Mouse (Mus musculus) ES-Bruce4 (cell line): ENCODE measurements at regions not wholly inside any gene's neighbourhood (a gene's known extent, or its start where the extent isn't known, plus 50 kb on each side); places are given as distances from the start of the nearest gene placed in this dataset.
A peak's percentile ranks its signal among the peaks of the same experiment; 100 is the strongest.

Experiments used
- H3K27ac ChIP-seq: 2 replicates; pipeline ENCODE4 v1.5.1; 2012; ENCODE audit warnings: low read length, inconsistent platforms; ENCODE audit not compliant: insufficient read depth
- H3K27me3 ChIP-seq: 2 replicates; pipeline ENCODE4 v1.6.1; 2012; ENCODE audit warnings: mild to moderate bottlenecking, low read length, inconsistent platforms; ENCODE audit not compliant: control insufficient read depth, poor library complexity, insufficient read depth, severe bottlenecking
- H3K36me3 ChIP-seq: 2 replicates; pipeline ENCODE4 v1.6.1; 2012; ENCODE audit warnings: inconsistent platforms, mild to moderate bottlenecking, low read length, moderate library complexity; ENCODE audit not compliant: control insufficient read depth, poor library complexity, insufficient read depth, severe bottlenecking
- H3K4me1 ChIP-seq: one replicate; pipeline ENCODE4 v1.8.1; 2011; ENCODE audit warnings: low read length; ENCODE audit not compliant: control insufficient read depth, insufficient read depth
- H3K4me3 ChIP-seq: 2 replicates; pipeline ENCODE4 v1.5.1; 2011; ENCODE audit warnings: low read depth, mild to moderate bottlenecking, low read length
- H3K9ac ChIP-seq: 2 replicates; pipeline ENCODE4 v1.6.1; 2012; ENCODE audit warnings: low read depth, mild to moderate bottlenecking, inconsistent platforms; ENCODE audit not compliant: poor library complexity, severe bottlenecking
- H3K9me3 ChIP-seq: replicated peaks from 2 replicates; pipeline ENCODE4 v1.6.1; 2012; ENCODE audit warnings: mild to moderate bottlenecking, low read length, inconsistent platforms; ENCODE audit not compliant: control insufficient read depth, poor library complexity, insufficient read depth, severe bottlenecking
- CTCF ChIP-seq: IDR thresholded peaks from one replicate; pipeline ENCODE4 v1.8.1; 2011; ENCODE audit warnings: low read depth, low read length
- EP300 ChIP-seq: IDR thresholded peaks from 2 replicates; pipeline ENCODE4 v1.6.1; 2011; ENCODE audit warnings: low read depth, low read length; ENCODE audit not compliant: insufficient read depth
- POLR2A ChIP-seq: IDR thresholded peaks from one replicate; pipeline ENCODE4 v1.8.1; 2011; ENCODE audit warnings: low read length; ENCODE audit not compliant: insufficient read depth

DNA sequence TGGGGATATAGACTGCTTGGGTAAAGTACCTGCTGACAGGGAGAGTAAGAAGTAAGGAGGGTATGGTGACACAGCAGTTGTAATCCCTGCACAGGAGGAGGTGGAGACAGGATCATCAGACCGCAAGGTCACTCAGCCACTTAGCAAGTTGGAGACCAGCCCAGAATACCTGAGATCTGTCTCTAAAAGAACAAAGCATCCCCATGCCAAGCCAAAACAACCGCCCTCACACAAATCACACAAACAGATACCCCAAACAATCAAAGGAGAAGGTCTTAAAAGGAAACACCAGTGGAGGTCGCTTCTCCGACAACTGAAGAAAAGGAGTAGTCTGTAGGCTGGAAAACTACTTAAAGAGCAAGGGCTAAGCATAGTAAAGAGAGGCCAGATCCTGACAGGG is 86.0 kb downstream of the Smim20 start:
- no peak overlapping the region for H3K4me3 ChIP-seq
- no peak for TF ChIP-seq POLR2A
- no peak for TF ChIP-seq CTCF
- no peak for TF ChIP-seq EP300
- H3K36me3 ChIP-seq, result no peaks in the 10 kb centered on the region
- peaks cover 10% of the 10 kb centered on the region for H3K4me1 ChIP-seq
- no peak overlapping the region for H3K9ac ChIP-seq
- H3K9me3 ChIP-seq, result no peaks in the 10 kb centered on the region
- H3K27ac ChIP-seq, result no peak overlapping the region
- no peaks in the 10 kb centered on the region for H3K27me3 ChIP-seq

- Histone ChIP-seq H3K4me3 (no peak overlapping the region), H3K27ac (no peak overlapping the region), H3K9ac (no peak overlapping the region), H3K27me3 (no peaks in the 10 kb centered on the region), H3K4me1 (peaks cover 10% of the 10 kb centered on the region), H3K36me3 (no peaks in the 10 kb centered on the region), H3K9me3 (no peaks in the 10 kb centered on the region)
- no peak for TF ChIP-seq POLR2A
- TF ChIP-seq CTCF, result no peak
- no peak for TF ChIP-seq EP300
Measured at GRCm38 (mm10) chr5:53354296-53354695, 87.4 kb downstream of the Smim20 start.

- H3K27me3 ChIP-seq, result no peaks in the 10 kb centered on the region
- TF ChIP-seq EP300, result peak; percentile 81
- peak; percentile 97 for TF ChIP-seq CTCF
- no peak for TF ChIP-seq POLR2A
- no peaks in the 10 kb centered on the region for H3K9me3 ChIP-seq
Measured at GRCm38 (mm10) chr5:53355069-53355468, 88.2 kb downstream of the Smim20 start.

GRCm38 (mm10) chr5:53357086-53357608 is 90.3 kb downstream of the Smim20 start:
- Histone ChIP-seq H3K9me3 (no peaks in the 10 kb centered on the region), H3K27me3 (no peaks in the 10 kb centered on the region), H3K36me3 (no peaks in the 10 kb centered on the region), H3K27ac (peak overlapping the region; percentile 48; the same call in 1 of the 2 replicates), H3K4me1 (peaks cover 14% of the 10 kb centered on the region), H3K4me3 (no peak overlapping the region), H3K9ac (0 out of 2 replicates have a peak overlapping the region, but pooled peaks have one; percentile 14)
- TF ChIP-seq POLR2A (no peak), CTCF (no peak), EP300 (peak; percentile 77; the same call in 1 of the 2 replicates)

More at GRCm38 (mm10) chr5:53355069-53355468, 88.2 kb downstream of the Smim20 start:
- Histone ChIP-seq H3K36me3 (no peaks in the 10 kb centered on the region), H3K27ac (no peak overlapping the region), H3K4me1 (peaks cover 14% of the 10 kb centered on the region), H3K9ac (no peak overlapping the region), H3K4me3 (no peak overlapping the region)

- Histone ChIP-seq H3K9ac (no peak overlapping the region), H3K27ac (peak overlapping the region; percentile 48; the same call in 1 of the 2 replicates), H3K27me3 (no peaks in the 10 kb centered on the region), H3K9me3 (no peaks in the 10 kb centered on the region), H3K4me3 (no peak overlapping the region), H3K4me1 (peaks cover 12% of the 10 kb centered on the region), H3K36me3 (no peaks in the 10 kb centered on the region)
- TF ChIP-seq POLR2A, result no peak
- peak; percentile 81 for TF ChIP-seq EP300
Measured at GRCm38 (mm10) chr5:53358181-53358580, 91.3 kb downstream of the Smim20 start.

DNA sequence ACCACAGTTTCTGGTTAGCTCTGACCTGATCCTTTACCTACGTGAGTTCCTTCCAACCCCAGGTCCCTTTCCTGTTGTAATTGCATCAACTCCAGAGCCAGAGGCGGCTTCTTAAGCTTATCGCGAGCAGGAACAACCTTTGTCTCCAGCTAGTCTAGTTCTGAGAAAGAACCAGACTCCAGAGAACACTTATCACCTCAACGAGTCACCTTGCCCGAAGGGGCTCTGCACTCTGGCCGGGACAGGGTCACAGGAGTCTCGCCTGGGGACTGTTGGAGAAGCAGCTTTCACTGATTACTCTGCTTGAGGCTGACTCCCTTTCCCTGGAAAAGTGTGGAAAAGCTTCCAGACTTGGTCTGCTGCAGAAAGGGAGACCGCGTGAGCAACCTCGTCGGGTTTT is 93.0 kb downstream of the Smim20 start:
- Histone ChIP-seq H3K4me3 (no peak overlapping the region), H3K27ac (no peak overlapping the region), H3K36me3 (no peaks in the 10 kb centered on the region), H3K27me3 (no peaks in the 10 kb centered on the region), H3K9me3 (no peaks in the 10 kb centered on the region), H3K9ac (no peak overlapping the region), H3K4me1 (peaks cover 12% of the 10 kb centered on the region)
- TF ChIP-seq EP300 (peak; percentile 80), CTCF (no peak)
